Mouse (Mus musculus) thymus, adult 2 months (tissue): ENCODE data around the gene Upk3bl. TPM values are rescaled to one million over a fixed set of nuclear protein-coding genes. Genes with fewer than 3 reads are reported as not detected.
"Not testable (repeated sequence)": the region's sequence is repeated elsewhere in the genome, so short reads cannot be mapped to it uniquely, and the experiment has no call there.

Experiments
- DNase-seq: peaks from one replicate; pipeline ENCODE4 v3.0.0; 2021
- H3K27ac ChIP-seq: fragments of 200-500 bp; 2 replicates; pipeline ENCODE4 v1.5.1; 2012; ENCODE audit warnings: low read length, control low read depth; ENCODE audit not compliant: control insufficient read depth, insufficient read depth
- H3K27me3 ChIP-seq: fragments of 200-500 bp; 2 replicates; pipeline ENCODE4 v1.6.1; 2012; ENCODE audit warnings: mild to moderate bottlenecking, low read length, moderate library complexity, mixed read lengths; ENCODE audit not compliant: control insufficient read depth, insufficient read depth
- H3K36me3 ChIP-seq: fragments of 200-500 bp; 2 replicates; pipeline ENCODE4 v1.6.1; 2012; ENCODE audit warnings: mild to moderate bottlenecking, low read length, moderate library complexity; ENCODE audit not compliant: control insufficient read depth, insufficient read depth
- H3K4me1 ChIP-seq: fragments of 200-500 bp; replicated peaks from 2 replicates; pipeline ENCODE4 v1.6.1; 2012; ENCODE audit warnings: low read length; ENCODE audit not compliant: control insufficient read depth, insufficient read depth
- H3K4me3 ChIP-seq: fragments of 200-500 bp; 2 replicates; pipeline ENCODE4 v1.5.1; 2012; ENCODE audit warnings: mild to moderate bottlenecking, low read length, control low read depth, moderate library complexity; ENCODE audit not compliant: control insufficient read depth, insufficient read depth
- CTCF ChIP-seq: fragments of 200-500 bp; IDR thresholded peaks from 2 replicates; pipeline ENCODE4 v1.5.1; 2012; ENCODE audit warnings: mild to moderate bottlenecking, control low read depth, low read length, moderate library complexity, borderline replicate concordance; ENCODE audit not compliant: control insufficient read depth, poor library complexity, insufficient read depth; ENCODE audit errors: extremely low read depth
- POLR2A ChIP-seq: fragments of 200-500 bp; IDR thresholded peaks from 2 replicates; pipeline ENCODE4 v1.6.1; 2012; ENCODE audit warnings: mild to moderate bottlenecking, low read length, control low read depth, moderate library complexity; ENCODE audit not compliant: control insufficient read depth, poor library complexity, insufficient read depth; ENCODE audit errors: extremely low read depth
- WGBS: fragments of 180-500 bp; shearing (Covaris S2); methylation state at CpG from one replicate; pipeline ENCODE4 v1.1.7; 2018; 5-methylcytosine and 5-hydroxymethylcytosine counted together
- polyA plus RNA-seq: library from polyadenylated mRNA; depleted of rRNA; stranded (reverse); fragments of >200 nt; gene quantifications from 2 replicates; pipeline ENCODE4 v1.2.3, GENCODE M21; 2012

The Upk3bl gene
- polyA plus RNA-seq, 1 experiment, result 1.3 TPM

DNA sequence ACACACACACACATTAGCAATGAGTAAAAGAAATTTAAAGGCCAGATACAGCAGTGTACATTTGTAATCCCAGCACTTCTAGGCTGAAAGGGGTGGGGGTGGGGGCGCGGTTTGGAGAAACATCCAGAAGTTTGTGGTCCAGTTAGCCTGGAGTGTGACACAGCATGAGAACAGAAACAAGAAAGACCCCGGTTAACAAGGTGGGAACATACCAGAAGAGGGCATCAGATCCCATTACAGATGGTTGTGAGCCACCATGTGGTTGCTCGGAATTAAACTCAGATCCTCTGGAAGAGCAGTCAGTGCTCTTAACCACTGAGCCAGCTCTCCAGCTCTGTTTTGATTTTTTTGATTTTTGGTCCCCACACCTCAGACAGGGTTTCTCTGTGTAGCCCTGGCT, 1.8 kb downstream of the Upk3bl start:
- H3K36me3 ChIP-seq, result no peaks in the 10 kb centered on the region
- 77% methylated on average over 4 of the region's 4 CpGs for WGBS
- H3K4me1 ChIP-seq, result 0 out of 2 replicates have a peak, but pooled peaks cover 3% of the 10 kb centered on the region
- no peak for DNase-seq
- TF ChIP-seq CTCF (no peak), POLR2A (no peak)
- no peak overlapping the region for H3K4me3 ChIP-seq
- H3K27me3 ChIP-seq, result no peaks in the 10 kb centered on the region
- H3K27ac ChIP-seq, result no peak overlapping the region

GRCm38 (mm10) chr5:136057085-136057484, 2.8 kb downstream of the Upk3bl start:
- no peaks in the 10 kb centered on the region for H3K27me3 ChIP-seq
- no peak overlapping the region for H3K4me3 ChIP-seq
- 0 out of 2 replicates have a peak, but pooled peaks cover 3% of the 10 kb centered on the region for H3K4me1 ChIP-seq
- TF ChIP-seq POLR2A (no peak), CTCF (no peak)
- H3K27ac ChIP-seq, result no peak overlapping the region
- H3K36me3 ChIP-seq, result no peaks in the 10 kb centered on the region
- no peak for DNase-seq
- 58% methylated on average over 8 of the region's 8 CpGs for WGBS

- 24% methylated on average over 12 of the region's 12 CpGs for WGBS
- H3K27ac ChIP-seq, result no peak overlapping the region
- peak; percentile 76 for DNase-seq
- no peaks in the 10 kb centered on the region for H3K4me1 ChIP-seq
- no peaks in the 10 kb centered on the region for H3K27me3 ChIP-seq
- TF ChIP-seq POLR2A (no peak), CTCF (peak; percentile 86; the same call in 1 of the 2 replicates)
- no peaks in the 10 kb centered on the region for H3K36me3 ChIP-seq
- H3K4me3 ChIP-seq, result no peak overlapping the region
These were observed 7.3 kb downstream of the Upk3bl start for GRCm38 (mm10) chr5:136061567-136061966.

- TF ChIP-seq POLR2A (no peak), CTCF (no peak)
- Histone ChIP-seq H3K27me3 (no peaks in the 10 kb centered on the region), H3K4me1 (no peaks in the 10 kb centered on the region), H3K36me3 (no peaks in the 10 kb centered on the region), H3K27ac (no peak overlapping the region), H3K4me3 (no peak overlapping the region)
- WGBS, result 90% methylated on average over 10 of the region's 10 CpGs
- DNase-seq, result no peak
These were observed 9.6 kb downstream of the Upk3bl start for GRCm38 (mm10) chr5:136063920-136064319.

DNA sequence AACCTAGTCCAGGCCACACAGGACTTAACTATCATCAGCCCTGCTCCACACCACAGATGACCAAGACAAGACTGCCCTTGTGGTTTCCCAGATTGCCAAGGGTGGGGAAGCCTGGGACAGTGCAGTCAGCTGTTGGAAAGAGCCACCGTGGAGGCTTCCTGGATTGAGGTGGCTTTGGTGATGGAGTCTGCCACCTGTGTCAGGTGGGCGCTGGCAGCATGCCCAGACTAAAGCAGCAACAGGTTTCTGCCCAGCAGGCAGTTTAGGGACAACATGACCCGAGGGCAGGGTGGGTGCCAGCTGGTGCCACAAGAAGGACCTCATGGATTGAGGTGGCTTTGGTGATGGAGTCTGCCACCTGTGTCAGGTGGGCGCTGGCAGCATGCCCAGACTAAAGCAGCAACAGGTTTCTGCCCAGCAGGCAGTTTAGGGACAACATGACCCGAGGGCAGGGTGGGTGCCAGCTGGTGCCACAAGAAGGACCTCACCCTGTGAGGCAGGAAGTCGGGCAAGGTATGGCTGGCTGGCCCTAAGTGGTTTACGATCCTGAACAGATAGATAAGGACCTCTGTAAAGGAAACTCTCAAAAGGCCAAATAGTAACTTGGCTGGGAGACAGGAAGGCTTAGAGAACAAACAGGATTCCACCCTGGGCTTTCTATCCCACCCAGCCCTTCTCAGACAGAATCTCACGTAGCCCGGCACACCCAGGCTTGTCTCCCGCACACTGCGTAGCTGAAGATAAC, 12.3 kb downstream of the Upk3bl start:
- 21% methylated on average over 11 of the region's 11 CpGs for WGBS
- H3K4me3 ChIP-seq, DNase-seq, H3K4me1 ChIP-seq, H3K27ac ChIP-seq, H3K36me3 ChIP-seq, H3K27me3 ChIP-seq: not testable (repeated sequence)

DNA sequence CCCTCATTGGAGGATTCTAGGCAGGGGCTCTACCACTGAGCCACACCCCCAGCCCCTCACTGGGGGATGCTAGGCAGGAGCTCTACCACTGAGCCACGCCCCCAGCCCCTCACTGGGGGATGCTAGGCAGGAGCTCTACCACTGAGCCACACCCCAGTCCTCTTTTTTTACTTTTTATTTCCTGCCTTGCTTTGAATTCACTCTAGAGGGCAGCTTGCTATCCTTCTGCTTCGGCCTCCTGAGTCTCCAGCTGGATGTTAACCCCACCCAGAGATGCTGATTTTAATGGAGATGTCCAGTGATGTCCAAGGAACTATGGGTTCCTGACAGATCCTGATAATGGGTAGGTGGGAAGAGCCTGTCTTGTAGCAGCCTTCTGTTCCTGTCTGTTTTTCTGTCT, 15.1 kb downstream of the Upk3bl start:
- Histone ChIP-seq H3K36me3 (no peaks in the 10 kb centered on the region), H3K4me3 (no peak overlapping the region), H3K4me1 (no peaks in the 10 kb centered on the region), H3K27ac (no peak overlapping the region), H3K27me3 (no peaks in the 10 kb centered on the region)
- WGBS, result 80% methylated on average over 2 of the region's 2 CpGs
- TF ChIP-seq CTCF (no peak), POLR2A (no peak)
- DNase-seq, result no peak

DNA sequence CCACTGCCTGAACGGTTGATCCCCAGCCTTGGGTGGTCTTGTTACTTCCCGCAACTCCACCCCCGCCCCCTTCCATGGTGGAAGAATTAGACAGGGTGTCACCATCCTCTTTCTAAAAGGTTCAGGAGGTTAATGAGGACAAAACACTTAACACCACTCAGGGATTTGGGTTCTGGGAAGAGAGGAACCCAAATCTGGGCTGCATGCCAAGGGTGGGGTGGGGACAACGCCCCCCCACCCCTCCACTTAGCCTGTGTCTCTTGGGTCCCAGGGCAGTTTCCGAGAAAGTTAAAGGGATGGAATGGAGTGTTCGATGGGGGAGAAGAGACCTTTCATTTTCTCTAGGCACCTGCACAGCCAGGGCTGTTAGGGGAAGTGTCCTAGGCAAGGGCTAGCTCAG, 18.8 kb downstream of the Upk3bl start:
- no peak overlapping the region for H3K27ac ChIP-seq
- 67% methylated on average over 6 of the region's 6 CpGs for WGBS
- H3K36me3 ChIP-seq, result no peaks in the 10 kb centered on the region
- H3K4me1 ChIP-seq, result peaks cover 8% of the 10 kb centered on the region
- no peak overlapping the region for H3K4me3 ChIP-seq
- DNase-seq, result no peak
- no peak for TF ChIP-seq CTCF
- no peak for TF ChIP-seq POLR2A
- no peaks in the 10 kb centered on the region for H3K27me3 ChIP-seq
